Mouse (Mus musculus) C2C12 (cell line): ENCODE data around the gene Phgr1. TPM values are rescaled to one million over a fixed set of nuclear protein-coding genes. Genes with fewer than 3 reads are reported as not detected.

Experiments
- H3K27me3 ChIP-seq: one replicate; pipeline ENCODE4 v1.6.1; 2011; ENCODE audit not compliant: control insufficient read depth, insufficient read depth, insufficient read length
- H3K36me3 ChIP-seq: one replicate; pipeline ENCODE4 v1.6.1; 2011; ENCODE audit not compliant: control insufficient read depth, insufficient read depth
- H3K4me3 ChIP-seq: one replicate; pipeline ENCODE4 v1.5.1; 2011; ENCODE audit warnings: mild to moderate bottlenecking, control low read depth; ENCODE audit not compliant: poor library complexity, insufficient read depth, severe bottlenecking
- H3K79me2 ChIP-seq: one replicate; pipeline ENCODE4 v1.6.1; 2011; ENCODE audit not compliant: control insufficient read depth, insufficient read depth
- H3K79me3 ChIP-seq: one replicate; pipeline ENCODE4 v1.6.1; 2011; ENCODE audit warnings: low read depth, control low read depth
- H3ac ChIP-seq: one replicate; pipeline ENCODE3; 2011; ENCODE audit warnings: low read depth; ENCODE audit not compliant: control insufficient read depth, insufficient read length
- CEBPB ChIP-seq: IDR thresholded peaks from one replicate; pipeline ENCODE4 v1.6.1; 2011; ENCODE audit warnings: low read depth, mild to moderate bottlenecking, control low read depth, moderate library complexity
- CTCF ChIP-seq: IDR thresholded peaks from one replicate; pipeline ENCODE4 v1.5.1; 2011; ENCODE audit not compliant: control insufficient read depth, insufficient read depth, insufficient read length
- FOSL1 ChIP-seq: IDR thresholded peaks from one replicate; pipeline ENCODE4 v1.8.0; 2011; ENCODE audit warnings: mild to moderate bottlenecking, low read length; ENCODE audit not compliant: poor library complexity, insufficient read depth, severe bottlenecking
- MAX ChIP-seq: IDR thresholded peaks from one replicate; pipeline ENCODE4 v1.6.1; 2011; ENCODE audit warnings: mild to moderate bottlenecking, control low read depth
- MYOD1 ChIP-seq: IDR thresholded peaks from one replicate; pipeline ENCODE4 v1.6.1; 2011; ENCODE audit warnings: low read depth; ENCODE audit not compliant: control insufficient read depth, insufficient read length
- MYOG ChIP-seq: IDR thresholded peaks from one replicate; pipeline ENCODE4 v1.6.1; 2011; ENCODE audit not compliant: control insufficient read depth, insufficient read length; ENCODE audit errors: extremely low read depth
- USF1 ChIP-seq: IDR thresholded peaks from one replicate; pipeline ENCODE4 v1.6.1; 2011; ENCODE audit warnings: low read depth, mild to moderate bottlenecking, control low read depth, moderate library complexity
- long read RNA-seq, 2 experiments: library from polyadenylated mRNA; unstranded; transcript quantifications; one replicate each; pipeline ENCODE4 v2.0.0; 2019 to 2020
- polyA plus RNA-seq: library from polyadenylated mRNA; unstranded; fragments of >200 nt; fragmentation: generic; extraction: Trizol; gene quantifications from one replicate; pipeline ENCODE4 v1.2.1, GENCODE M21; 2012; ENCODE audit warnings: missing spikeins

The Phgr1 gene
- polyA plus RNA-seq: not detected
- long read RNA-seq, experiment 1: 0 reads
- long read RNA-seq, experiment 2: 0 reads

GRCm38 (mm10) chr2:118772158-118772874 lies at the start of gene Phgr1:
Gene Phgr1 (plus strand): TSS chr2:118772769.
- H3K27me3 ChIP-seq: no peaks in the 10 kb centered on the region
- no peak within 1 kb of the TSS for H3K4me3 ChIP-seq
- TF ChIP-seq CEBPB: no peak
- TF ChIP-seq MAX: no peak
- TF ChIP-seq CTCF: no peak
- TF ChIP-seq FOSL1: no peak
- no peak for TF ChIP-seq MYOG
- no peak for TF ChIP-seq USF1
- TF ChIP-seq MYOD1: no peak
- no peak within 1 kb of the TSS for H3ac ChIP-seq
- no peaks in the 10 kb centered on the region for H3K79me2 ChIP-seq
- no peaks in the 10 kb centered on the region for H3K36me3 ChIP-seq
- no peaks in the 10 kb centered on the region for H3K79me3 ChIP-seq

- Histone ChIP-seq H3K79me2 (no peaks in the 10 kb centered on the region), H3ac (no peak overlapping the region), H3K36me3 (no peaks in the 10 kb centered on the region), H3K4me3 (no peak overlapping the region), H3K27me3 (peaks cover 78% of the 10 kb centered on the region), H3K79me3 (no peaks in the 10 kb centered on the region)
- TF ChIP-seq MYOG (no peak), FOSL1 (no peak), MAX (no peak), CEBPB (no peak), CTCF (no peak), USF1 (no peak), MYOD1 (no peak)
These were observed 48.7 kb upstream of the Phgr1 start for GRCm38 (mm10) chr2:118723693-118724486.

GRCm38 (mm10) chr2:118725511-118725910 lies 47.1 kb upstream of the Phgr1 start:
- Histone ChIP-seq H3ac (no peak overlapping the region), H3K27me3 (peaks cover 67% of the 10 kb centered on the region), H3K4me3 (no peak overlapping the region), H3K79me3 (no peaks in the 10 kb centered on the region), H3K79me2 (no peaks in the 10 kb centered on the region), H3K36me3 (no peaks in the 10 kb centered on the region)
- TF ChIP-seq MYOD1: no peak
- no peak for TF ChIP-seq USF1
- no peak for TF ChIP-seq MAX
- no peak for TF ChIP-seq CTCF
- no peak for TF ChIP-seq CEBPB
- TF ChIP-seq MYOG: no peak
- no peak for TF ChIP-seq FOSL1

- H3K79me2 ChIP-seq: no peaks in the 10 kb centered on the region
- H3K36me3 ChIP-seq: no peaks in the 10 kb centered on the region
- H3K4me3 ChIP-seq: no peak overlapping the region
- H3K27me3 ChIP-seq: peaks cover 71% of the 10 kb centered on the region
- no peaks in the 10 kb centered on the region for H3K79me3 ChIP-seq
- TF ChIP-seq MAX: no peak
- TF ChIP-seq FOSL1: no peak
- TF ChIP-seq USF1: no peak
- TF ChIP-seq CEBPB: no peak
- no peak for TF ChIP-seq MYOG
- no peak for TF ChIP-seq MYOD1
- no peak for TF ChIP-seq CTCF
- no peak overlapping the region for H3ac ChIP-seq
These were observed 45.7 kb upstream of the Phgr1 start for GRCm38 (mm10) chr2:118726873-118727272.

- Histone ChIP-seq H3ac (no peak overlapping the region), H3K36me3 (no peaks in the 10 kb centered on the region), H3K27me3 (peaks cover 71% of the 10 kb centered on the region), H3K79me3 (no peaks in the 10 kb centered on the region), H3K79me2 (no peaks in the 10 kb centered on the region), H3K4me3 (no peak overlapping the region)
- no peak for TF ChIP-seq USF1
- TF ChIP-seq MYOG: no peak
- TF ChIP-seq MAX: no peak
- TF ChIP-seq MYOD1: no peak
- no peak for TF ChIP-seq CEBPB
- no peak for TF ChIP-seq FOSL1
These were observed 44.7 kb upstream of the Phgr1 start for GRCm38 (mm10) chr2:118727911-118728310.

GRCm38 (mm10) chr2:118728337-118728736 lies 44.2 kb upstream of the Phgr1 start, which contains the start of gene Plcb2:
Gene Plcb2 (minus strand): TSS chr2:118728438.
- Histone ChIP-seq H3K79me2 (no peaks in the 10 kb centered on the region), H3K36me3 (no peaks in the 10 kb centered on the region), H3K27me3 (peaks cover 70% of the 10 kb centered on the region), H3ac (no peak within 1 kb of the TSS), H3K4me3 (no peak within 1 kb of the TSS), H3K79me3 (no peaks in the 10 kb centered on the region)
- no peak for TF ChIP-seq MYOG
